Mouse (Mus musculus) spleen, adult 2 months (tissue): Measurements from ENCODE around the gene 1700080O16Rik. TPM values are rescaled to one million over a fixed set of nuclear protein-coding genes. Genes with fewer than 3 reads are reported as not detected.

Source experiments
- DNase-seq, 2 experiments: peaks; one replicate each; pipeline versions ENCODE4 v3.0.0 to v3.0.0-alpha.2; 2012 to 2021; ENCODE audit warnings: low spot score in 2 of 2, low read depth in 1 of 2
- H3K27ac ChIP-seq: fragments of 200-500 bp; 2 replicates; pipeline ENCODE4 v1.5.1; 2012; ENCODE audit warnings: low read length, inconsistent platforms; ENCODE audit not compliant: insufficient read depth
- H3K27me3 ChIP-seq: fragments of 200-500 bp; 2 replicates; pipeline ENCODE4 v1.6.1; 2012; ENCODE audit warnings: mild to moderate bottlenecking, moderate library complexity, low read length, inconsistent platforms; ENCODE audit not compliant: control insufficient read depth, insufficient read depth
- H3K36me3 ChIP-seq: fragments of 200-500 bp; 2 replicates; pipeline ENCODE4 v1.6.1; 2012; ENCODE audit warnings: mild to moderate bottlenecking, low read length, inconsistent platforms; ENCODE audit not compliant: control insufficient read depth, insufficient read depth
- H3K4me1 ChIP-seq: fragments of 200-500 bp; 2 replicates; pipeline ENCODE4 v1.6.1; 2011; ENCODE audit warnings: inconsistent platforms; ENCODE audit not compliant: control insufficient read depth, insufficient read depth, insufficient read length
- H3K4me3 ChIP-seq: fragments of 200-500 bp; 2 replicates; pipeline ENCODE4 v1.5.1; 2011; ENCODE audit warnings: mild to moderate bottlenecking, inconsistent platforms; ENCODE audit not compliant: insufficient read depth, insufficient read length; ENCODE audit errors: extremely low read depth
- CTCF ChIP-seq: fragments of 200-500 bp; IDR thresholded peaks from 2 replicates; pipeline ENCODE4 v1.5.1; 2011; ENCODE audit warnings: mild to moderate bottlenecking, inconsistent platforms; ENCODE audit not compliant: insufficient read depth, insufficient read length, insufficient replicate concordance; ENCODE audit errors: extremely low read depth
- POLR2A ChIP-seq: fragments of 200-500 bp; IDR thresholded peaks from 2 replicates; pipeline ENCODE4 v1.6.1; 2011; ENCODE audit warnings: low read depth, low read length, inconsistent platforms
- WGBS: fragments of 180-500 bp; shearing (Covaris S2); methylation state at CpG from one replicate; pipeline ENCODE4 v1.1.7; 2018; 5-methylcytosine and 5-hydroxymethylcytosine counted together
- polyA plus RNA-seq: library from polyadenylated mRNA; depleted of rRNA; stranded (reverse); fragments of >200 nt; gene quantifications from 2 replicates; pipeline ENCODE4 v1.2.3, GENCODE M21; 2012; rRNA removed

The 1700080O16Rik gene
- polyA plus RNA-seq, 1 experiment: not detected

- H3K36me3 ChIP-seq: no peaks in the 10 kb centered on the region
- WGBS: 65% methylated on average over 5 of the region's 5 CpGs
- no peak for DNase-seq
- H3K4me3 ChIP-seq: no peak overlapping the region
- no peaks in the 10 kb centered on the region for H3K27me3 ChIP-seq
- H3K27ac ChIP-seq: no peak overlapping the region
- no peaks in the 10 kb centered on the region for H3K4me1 ChIP-seq
- no peak for TF ChIP-seq POLR2A
- TF ChIP-seq CTCF: no peak
These were observed 34.5 kb downstream of the 1700080O16Rik start for GRCm38 (mm10) chrX:51938076-51938475.

- H3K27me3 ChIP-seq: no peaks in the 10 kb centered on the region
- TF ChIP-seq CTCF: no peak
- no peak for TF ChIP-seq POLR2A
- no peak overlapping the region for H3K4me3 ChIP-seq
- no peak overlapping the region for H3K27ac ChIP-seq
- H3K4me1 ChIP-seq: no peaks in the 10 kb centered on the region
- no peak for DNase-seq
- H3K36me3 ChIP-seq: no peaks in the 10 kb centered on the region
- 76% methylated on average over 4 of the region's 4 CpGs for WGBS
These were observed 53.5 kb downstream of the 1700080O16Rik start for GRCm38 (mm10) chrX:51919091-51919490.

Other genes with a start within 250 kb of the 1700080O16Rik start
- gene Usp26, start 171.5 kb downstream of the 1700080O16Rik start, polyA plus RNA-seq: not detected in 2 replicates
- gene Gpc4, start 192.5 kb upstream of the 1700080O16Rik start, polyA plus RNA-seq: 3.9 and 4.4 TPM in 2 replicates